Mouse (Mus musculus) liver, postnatal 0 days (tissue): Measurements from ENCODE around the gene Mrpl36.

ENCODE experiments used
- CTCF ChIP-seq: sonication (generic); IDR thresholded peaks from 2 replicates; pipeline ENCODE4 v1.5.1; 2016; ENCODE audit warnings: antibody characterized with exemption, low read depth
- EP300 ChIP-seq: IDR thresholded peaks from 2 replicates; pipeline ENCODE4 v1.6.1; 2016; ENCODE audit warnings: antibody characterized with exemption, low read depth, mild to moderate bottlenecking

DNA sequence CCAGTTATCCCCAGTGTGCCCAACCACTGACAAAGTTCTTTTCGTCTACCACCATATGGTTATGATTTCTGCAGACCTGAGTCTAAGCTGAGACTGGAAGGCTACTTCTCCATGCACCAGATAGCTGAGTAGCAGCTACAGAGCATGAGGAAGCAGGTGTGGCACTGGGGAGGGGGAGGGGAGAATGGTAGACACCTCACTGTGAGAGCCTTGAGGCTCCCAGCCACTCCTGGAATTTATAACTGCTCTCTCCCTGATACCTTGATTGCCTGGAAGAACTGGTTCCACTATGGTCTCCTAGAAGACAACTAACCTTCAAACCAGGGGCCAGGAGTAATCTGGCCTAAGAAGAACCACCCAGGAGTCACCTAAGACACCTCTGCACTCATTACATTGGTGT is 49.1 kb upstream of the Mrpl36 start:
- no peak for TF ChIP-seq CTCF
- TF ChIP-seq EP300: no peak
